Mouse (Mus musculus) kidney, adult 2 months (tissue): ENCODE results near the gene Kras.

Experiments used
- CTCF ChIP-seq: fragments of 200-500 bp; conservative IDR thresholded peaks from 2 replicates; pipeline ENCODE4 v1.5.1; 2011; ENCODE audit warnings: low read depth, mild to moderate bottlenecking, control low read depth, low read length, moderate library complexity, mixed read lengths; ENCODE audit not compliant: insufficient read depth, insufficient read length
- POLR2A ChIP-seq: fragments of 200-500 bp; IDR thresholded peaks from one replicate; pipeline ENCODE4 v1.6.1; 2011; ENCODE audit warnings: low read depth, low read length, control low read depth

DNA sequence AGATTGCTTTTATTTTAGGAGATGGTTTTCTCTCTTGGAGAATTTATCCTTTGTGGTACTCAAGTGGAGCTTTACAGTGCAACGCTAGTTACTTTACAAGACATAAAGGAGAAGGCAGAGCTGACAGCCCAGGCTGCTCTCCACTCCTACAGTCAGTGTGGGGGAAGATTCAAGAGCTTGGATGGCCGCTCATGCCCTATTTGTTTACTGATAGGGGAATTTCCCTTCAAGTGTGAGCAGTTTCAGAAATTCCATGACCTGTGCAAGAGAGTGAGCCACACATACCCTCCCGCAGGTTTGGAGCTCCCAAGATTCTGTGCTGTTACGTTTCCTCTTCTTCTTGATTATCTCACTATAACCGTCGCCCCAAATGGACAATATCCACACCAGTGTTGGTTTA is 17.7 kb upstream of the Kras start:
- no peak for TF ChIP-seq CTCF
- TF ChIP-seq POLR2A = no peak
